Mouse (Mus musculus) cerebellum, postnatal 4 days (tissue): ENCODE measurements around the gene Hnf1a.

Experiments
- DNase-seq, 2 experiments: peaks; one replicate each; pipeline ENCODE4 v3.0.0; 2022; ENCODE audit warnings: low spot score in 2 of 2, mixed read lengths in 1 of 2

Hnf1a gene

DNA sequence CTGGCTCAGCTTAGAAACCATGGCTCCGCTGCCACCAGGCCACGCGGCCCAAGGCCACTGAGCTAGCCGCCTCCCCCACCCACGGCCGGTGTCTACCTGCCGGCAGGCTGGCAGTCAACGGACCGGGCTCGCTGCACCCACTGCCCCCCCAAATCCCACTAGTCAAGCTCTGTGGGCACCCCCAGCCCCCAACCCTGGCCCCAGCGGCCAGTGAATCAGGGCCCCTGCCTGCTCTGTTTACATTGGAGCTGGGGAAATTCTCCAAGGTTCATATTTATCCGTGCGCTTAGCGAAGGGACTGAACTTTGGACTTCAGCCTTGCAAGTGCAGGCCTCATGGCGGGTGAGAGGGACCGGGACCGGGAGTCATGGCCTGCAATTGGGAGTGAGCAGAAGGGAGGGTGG lies at the start of gene Hnf1a:
Hnf1a (minus strand) TSS at position 271 of the 404 bp plus-strand sequence.
- no peak for DNase-seq

DNA sequence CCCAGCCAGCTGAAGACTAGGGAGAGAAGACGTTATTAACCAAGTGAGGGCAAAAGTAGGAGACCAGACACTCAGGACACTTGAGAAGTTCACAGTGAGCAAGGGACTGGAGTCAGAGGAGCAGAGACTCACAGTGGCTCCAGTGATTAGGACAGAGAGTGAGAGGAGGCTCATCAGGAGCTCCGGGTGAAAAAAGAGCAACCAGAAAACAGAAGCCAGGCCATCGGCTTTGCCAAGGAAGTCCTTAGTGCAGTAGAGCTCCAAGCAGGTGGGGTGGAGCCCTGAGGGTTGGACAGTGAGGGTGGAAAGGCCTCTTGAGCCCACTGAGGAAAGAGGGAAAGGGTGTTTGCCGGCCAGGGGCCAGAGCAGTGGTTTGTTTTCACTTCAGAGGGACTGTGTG lies 47.9 kb upstream of the Hnf1a start:
- no peak for DNase-seq

DNA sequence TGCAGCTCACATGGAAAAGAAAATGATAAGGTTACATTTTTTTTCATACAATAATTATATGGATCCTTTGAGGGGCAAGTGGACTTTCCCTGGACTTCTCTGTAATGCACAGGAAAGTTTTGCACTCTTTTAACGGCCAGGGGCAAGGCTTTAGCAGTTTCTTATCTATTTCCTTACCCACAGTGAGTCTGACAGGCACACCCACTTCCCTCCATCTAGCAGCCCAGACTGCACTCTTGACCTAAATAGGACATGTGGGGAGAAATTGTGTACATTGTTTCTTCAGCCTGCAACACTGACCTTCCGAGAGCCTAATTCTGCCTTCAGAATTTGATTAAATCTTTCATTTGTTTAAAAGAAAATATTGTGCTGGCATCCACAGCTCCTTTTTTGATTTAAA lies 47.4 kb upstream of the Hnf1a start:
- no peak for DNase-seq

DNA sequence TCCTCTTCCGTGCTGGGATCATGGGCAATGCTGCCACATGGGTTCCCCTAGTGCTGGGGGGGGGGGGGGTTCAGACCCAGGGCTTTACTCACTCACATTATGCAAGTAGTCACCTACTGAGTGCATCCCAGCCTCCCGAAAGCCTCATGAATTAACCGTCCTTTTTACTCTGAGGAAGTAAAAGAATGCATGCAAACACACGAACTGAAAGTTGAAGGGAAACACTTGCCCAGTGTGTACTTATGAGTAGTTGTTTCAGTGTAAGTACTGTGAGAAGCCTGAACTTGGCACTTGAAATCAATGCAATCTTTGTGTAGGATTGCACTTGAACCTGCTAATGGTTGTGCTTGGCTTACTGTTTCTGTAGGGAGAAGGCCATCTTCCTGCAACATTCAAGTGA lies 44.2 kb upstream of the Hnf1a start:
- DNase-seq, result no peak

DNA sequence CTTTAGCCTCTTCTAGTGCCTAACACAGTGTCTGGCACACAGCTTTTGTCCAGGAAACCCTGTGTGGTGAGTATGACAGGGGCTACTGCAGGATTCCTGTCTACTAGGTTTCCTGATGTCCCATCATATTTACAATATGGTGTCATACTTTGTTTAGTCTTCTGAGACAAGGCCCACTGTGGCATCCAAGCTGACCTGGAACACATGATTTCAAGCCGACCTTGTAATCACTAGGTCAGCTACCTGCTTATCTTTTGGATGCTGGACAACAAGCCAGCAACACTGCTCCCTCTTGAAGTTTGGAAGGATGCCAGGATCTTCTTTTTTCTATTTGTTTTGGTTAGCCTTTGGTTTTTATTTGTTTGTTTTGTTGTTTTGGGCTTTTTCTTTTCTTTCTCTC lies 43.7 kb upstream of the Hnf1a start:
- DNase-seq, result no peak

DNA sequence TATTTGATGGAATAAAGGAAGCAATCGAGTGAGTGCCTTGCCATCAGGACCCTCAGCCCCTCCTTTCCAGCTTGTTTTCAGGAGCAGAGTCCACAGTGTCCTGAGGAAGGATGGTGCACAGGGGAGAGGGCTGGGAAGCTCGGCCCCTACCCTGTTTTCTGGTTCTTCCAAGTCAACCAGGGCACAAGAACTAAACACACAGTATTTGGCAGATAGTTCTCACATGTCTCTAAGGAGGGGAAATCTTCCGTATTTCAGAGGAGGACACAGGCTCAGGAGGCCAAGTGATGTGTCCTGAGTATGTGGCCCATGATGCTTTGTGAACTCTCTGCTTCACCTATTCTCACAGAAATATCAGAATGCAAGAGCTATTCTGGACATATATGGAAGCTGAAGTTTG lies 42.5 kb upstream of the Hnf1a start:
- DNase-seq, result no peak

DNA sequence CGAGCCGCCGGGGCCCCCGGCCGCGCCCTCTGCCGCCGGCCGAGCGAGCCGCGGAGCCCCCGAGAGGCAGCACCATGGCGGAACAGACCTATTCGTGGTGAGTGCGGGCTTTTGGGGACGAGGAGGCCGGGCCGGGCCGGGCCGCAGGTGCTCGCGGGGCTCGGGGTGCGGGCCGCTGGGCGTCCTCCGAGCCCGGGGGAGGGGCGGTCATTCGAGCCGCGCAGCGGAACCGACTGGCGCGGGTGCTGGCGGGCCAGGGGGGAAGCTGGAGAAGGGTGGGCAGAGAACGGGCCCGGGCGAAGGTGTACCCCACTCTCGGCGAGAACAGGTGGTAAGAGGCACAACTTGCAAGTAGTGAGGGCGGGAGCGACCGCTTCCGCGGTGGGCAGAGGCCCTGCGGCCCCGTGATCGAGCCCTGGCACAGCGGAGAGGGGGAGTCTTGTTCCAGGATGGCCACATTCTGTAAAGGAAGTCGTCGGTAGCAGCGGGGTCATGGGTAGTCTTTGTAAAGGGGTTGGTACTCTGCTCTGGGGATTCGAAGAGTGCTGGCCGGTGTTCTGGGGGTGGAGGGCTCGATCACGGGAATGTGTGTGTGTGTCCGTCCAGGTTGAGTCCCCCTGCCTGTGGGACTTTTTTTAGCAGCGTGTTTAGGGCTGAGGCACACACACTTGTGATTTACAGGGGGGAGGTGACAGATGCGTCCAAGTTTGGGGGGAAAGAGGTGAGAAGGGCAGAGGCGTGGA lies 40.8 kb upstream of the Hnf1a start:
- peak in 1 of 2 experiments; percentile 38 for DNase-seq

DNA sequence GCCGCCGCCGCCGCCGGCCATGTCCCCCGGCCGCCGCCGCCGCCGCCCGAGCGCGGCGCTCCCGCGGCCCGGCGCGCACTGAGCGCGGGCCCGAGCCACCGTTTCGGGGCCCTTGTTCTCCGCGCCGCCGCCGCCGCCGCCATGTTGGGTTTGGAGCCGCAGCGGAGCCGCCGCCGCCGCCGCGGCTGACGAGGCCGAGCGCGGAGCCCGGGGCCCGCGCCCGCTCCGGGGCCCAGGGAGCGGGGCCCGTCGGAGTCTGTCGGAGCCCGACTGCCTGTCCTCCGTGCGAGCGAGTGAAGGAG lies 40.3 kb upstream of the Hnf1a start:
- no peak for DNase-seq

DNA sequence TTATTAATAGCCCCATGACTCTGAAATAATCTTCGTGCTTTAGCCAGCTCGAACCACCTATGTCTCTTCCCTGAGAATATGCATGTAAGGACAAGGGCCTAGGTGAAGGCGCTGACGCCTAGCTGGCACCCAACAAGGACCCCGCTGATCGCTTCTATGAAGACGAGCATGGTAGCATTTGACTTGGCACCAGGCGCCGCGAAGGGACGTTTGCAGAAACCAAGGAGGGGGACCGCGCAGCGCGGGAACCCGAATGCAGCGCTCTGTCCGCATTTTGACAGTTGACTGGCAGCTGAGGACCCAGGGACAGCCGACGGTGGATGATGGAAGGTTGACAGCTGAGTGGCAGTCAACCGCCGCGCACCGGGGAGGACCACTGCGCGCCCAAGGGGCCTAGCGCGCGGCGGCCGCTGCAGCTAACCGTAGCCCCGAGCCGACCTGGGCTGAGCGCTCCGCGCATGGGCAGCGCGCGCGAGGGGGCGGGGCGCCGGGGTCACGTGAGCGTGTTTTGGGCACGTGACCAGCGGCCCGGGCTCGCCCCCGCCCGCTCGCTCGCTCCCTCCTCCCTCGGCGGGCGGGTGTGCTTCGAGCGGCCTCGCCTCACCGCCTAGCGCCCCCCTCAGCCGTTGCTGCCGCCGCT lies 39.8 kb upstream of the Hnf1a start, which contains the start of gene Sppl3:
Sppl3 (plus strand) TSS at position 561 of the 640 bp plus-strand sequence.
- DNase-seq, result peak; percentile 93 to 98

DNA sequence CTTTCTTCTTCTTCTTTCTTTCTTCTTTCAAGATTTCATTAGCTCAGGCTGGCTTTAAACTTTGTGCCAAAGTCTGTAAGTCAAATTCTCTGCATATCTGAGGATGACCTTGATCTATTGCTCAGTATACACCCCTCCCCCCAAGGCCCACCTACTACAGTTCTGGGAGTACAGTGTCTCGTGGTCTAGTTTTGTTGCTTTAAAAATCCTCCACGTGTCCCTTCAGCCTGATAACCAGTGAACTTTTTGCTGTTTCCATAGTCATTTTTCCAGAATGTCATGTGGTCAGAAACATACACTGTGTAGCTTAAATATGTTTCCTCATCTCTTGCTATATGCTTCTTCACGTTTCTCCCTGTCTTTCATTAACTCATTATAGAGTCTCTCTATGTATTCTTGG lies 39.1 kb upstream of the Hnf1a start:
- DNase-seq, result no peak

DNA sequence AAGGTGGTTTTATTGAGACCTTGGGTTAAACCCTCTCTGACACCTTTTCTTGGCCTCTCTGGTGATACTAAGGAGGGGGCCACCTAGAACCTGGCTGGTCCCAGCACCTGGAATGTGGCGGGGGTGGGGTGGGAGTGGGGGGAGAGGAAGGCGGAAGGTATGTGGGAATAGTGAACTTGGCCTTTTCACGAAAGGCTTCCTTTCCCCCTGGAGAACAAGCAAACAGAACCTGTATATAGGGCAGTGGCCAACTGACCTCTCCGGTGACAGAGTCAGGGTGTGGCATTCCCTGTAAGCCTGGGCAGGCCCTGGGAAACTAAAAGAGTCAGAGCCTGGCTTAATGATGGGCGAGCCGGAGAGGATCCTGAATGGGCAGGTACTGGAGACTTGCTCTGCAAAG lies 38.2 kb upstream of the Hnf1a start:
- no peak for DNase-seq

DNA sequence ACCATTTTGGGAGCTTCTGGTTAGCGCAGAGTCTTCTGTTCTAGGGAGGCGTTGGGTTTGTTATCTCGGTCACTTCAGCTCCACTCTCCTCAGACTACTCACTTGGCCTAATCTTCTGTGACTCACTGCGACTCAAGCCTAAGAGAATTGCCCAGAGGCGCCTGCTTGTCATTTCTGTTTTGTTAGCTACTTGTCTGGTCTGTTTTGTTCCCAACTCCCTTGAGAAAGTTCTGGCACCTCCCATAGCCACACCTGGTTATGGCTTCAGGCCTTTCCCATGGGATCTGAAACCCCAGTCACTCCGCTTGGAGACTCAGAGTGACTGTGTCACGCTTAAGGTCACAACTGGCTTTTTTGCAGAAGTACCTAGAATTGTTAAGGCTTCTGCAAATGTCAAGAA lies 37.4 kb upstream of the Hnf1a start:
- no peak for DNase-seq

DNA sequence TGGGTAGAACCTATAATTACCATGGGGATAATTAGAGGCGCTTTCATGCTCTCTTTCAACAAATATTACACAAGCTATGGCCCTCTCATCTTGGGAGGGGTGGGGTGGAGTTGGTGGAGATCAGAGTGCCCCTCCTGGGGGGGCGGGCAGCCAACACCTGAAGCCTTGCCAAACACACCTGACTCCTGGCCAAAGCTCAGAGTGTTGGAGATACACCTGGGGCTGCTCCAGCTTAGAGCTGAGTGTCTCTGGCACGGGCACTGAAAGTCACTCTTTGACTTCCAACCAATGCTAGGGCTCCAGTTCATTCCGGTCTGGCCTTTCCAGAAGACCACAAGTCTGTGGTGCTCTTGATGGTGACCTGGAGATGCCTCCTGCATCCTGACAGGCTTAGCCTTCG lies 36.9 kb upstream of the Hnf1a start:
- DNase-seq, result no peak

DNA sequence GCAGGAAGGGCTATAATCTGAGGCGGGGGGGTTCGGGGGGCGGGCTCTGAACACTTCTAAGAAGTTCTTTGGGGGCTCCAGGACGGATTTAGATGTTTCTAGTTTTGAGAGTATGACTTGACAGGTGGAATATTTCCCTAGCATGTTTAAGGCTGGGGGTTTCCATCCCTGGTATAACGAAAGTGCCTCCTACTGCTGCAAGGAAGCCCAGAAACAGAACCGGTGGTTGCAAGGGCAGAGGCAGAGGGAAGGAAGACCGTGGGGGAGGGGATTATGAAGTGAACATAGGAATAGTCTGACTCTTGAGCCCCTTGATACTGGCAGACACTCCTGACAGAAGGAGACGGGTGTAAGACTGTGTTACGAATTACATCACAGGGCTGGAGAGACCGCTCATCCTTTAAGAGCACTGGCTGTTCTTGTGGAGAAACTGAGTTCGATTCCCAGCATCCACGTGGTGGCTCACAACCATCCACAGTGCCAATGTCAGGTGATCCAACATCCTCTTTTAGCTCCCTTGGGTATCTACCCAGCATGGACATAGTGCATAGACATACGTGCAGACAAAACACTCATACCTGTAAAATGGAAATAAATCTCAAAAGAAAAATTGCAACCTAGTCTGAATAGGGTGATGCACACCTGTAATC lies 32.5 kb upstream of the Hnf1a start:
- no peak for DNase-seq

DNA sequence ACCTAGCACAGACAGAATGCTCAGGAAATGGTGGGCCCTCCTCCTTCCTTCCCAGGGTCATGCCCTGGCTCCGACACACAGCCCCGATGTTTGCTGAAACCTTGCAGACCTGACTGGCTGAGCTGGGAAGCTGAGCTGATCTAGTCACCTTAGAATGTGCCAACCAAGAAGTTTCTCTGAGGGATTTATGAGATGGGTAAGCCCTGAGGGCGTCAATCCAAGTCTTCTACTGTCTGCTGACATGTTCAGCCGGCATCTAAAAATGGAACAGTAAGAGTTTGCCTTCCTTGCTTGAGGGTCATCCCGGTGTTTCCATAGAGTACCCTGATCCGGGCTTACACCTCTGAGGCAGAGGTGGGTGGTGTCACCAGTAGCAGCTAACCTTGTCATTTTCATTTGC lies 31.9 kb upstream of the Hnf1a start:
- DNase-seq, result no peak

DNA sequence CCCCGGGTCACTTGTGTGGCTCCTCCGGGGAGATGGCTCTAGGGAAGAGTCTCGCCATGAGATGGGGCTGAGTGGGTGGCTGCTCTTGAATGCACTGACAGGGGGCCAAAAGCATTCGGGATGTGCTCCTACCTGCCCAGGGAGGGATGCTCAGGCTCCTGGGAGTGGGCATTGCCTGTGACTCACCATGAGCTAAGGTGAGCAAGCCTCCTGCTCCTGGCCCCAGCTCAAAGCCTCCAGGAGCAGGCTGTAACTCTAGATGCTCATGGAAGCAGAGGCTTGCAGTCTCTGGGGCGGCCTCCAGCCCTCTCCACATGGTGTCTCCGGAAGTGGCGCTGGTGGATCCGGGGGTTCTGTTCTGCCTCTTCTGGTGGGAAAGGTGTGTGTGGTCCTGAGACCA lies 30.6 kb upstream of the Hnf1a start:
- no peak for DNase-seq

DNA sequence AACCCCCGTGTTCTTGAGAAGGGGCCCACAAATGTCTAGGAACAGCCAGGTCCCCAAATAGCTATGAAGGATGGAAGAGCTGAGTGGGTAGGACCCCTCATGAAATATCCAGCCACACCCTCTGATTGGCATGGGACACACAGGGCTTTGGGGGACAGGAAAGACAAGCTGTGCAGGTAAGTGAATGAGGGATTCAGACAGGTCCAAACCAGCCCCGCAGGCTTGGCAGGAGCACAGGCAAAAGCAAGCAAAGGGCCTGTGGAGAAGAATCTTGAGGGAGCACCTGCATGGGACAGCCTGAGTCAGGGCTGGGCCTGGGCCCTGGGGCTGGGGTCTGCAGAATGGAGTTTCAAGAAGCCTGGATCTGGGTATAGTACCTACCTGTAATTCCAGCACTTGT lies 29.6 kb upstream of the Hnf1a start:
- no peak for DNase-seq

DNA sequence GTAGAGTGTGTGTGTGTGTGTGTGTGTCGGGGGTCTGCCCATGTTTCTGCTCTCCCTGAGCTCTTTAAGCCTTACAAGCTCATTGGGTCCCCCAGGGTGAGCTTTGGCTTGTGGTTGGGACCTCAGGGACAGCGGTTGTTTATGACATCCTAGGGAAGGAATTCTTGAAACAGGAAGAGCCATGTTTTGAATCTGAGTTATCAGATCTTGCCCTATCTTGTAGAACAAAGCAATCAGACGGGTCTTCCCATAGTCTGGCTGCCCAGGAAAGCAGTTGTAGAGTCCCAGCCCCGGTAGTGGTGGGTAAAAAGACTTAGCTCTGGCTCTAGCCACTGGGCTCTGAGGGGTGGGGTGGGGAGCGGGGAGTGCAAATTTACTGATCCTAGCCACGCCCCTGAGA lies 26.4 kb upstream of the Hnf1a start:
- DNase-seq, result no peak

DNA sequence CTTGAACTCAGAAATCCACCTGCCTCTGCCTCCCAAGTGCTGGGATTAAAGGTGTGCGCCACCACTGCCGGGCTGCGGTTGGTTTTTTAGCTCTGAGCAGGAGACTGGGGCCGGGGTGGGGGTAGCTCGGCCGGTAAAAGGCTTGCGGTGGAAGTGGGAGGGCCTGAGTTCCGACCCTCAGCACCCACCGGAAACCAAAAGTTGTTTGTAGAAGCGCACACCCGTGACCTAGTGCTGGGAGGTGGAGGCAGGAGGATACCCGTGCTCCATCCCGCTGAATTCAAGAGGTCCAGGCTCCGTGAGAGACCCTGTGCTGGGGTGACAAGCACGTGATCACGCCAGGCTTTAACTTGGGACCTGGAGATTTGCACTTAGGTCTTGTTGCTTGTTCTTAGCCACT lies 25.6 kb upstream of the Hnf1a start:
- DNase-seq, result no peak

DNA sequence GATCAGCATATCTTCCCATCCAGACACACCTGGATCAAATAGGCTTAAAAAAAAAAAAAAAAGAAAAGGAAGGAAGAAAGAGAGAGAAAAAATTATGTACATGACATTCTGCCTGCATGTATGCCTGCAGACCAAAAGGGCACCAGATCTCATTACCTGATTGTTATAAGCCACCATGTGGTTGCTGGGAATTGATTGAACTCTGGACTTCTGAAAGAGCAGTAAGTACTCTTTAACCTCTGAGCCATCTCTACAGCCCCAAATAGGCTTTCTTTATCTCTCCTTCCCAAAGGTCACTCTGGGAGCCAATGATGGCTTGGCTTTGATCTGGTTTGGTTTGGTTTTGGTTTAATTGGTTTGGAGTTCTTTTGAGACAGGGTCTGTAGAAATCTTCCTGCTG lies 14.2 kb upstream of the Hnf1a start:
- no peak for DNase-seq

DNA sequence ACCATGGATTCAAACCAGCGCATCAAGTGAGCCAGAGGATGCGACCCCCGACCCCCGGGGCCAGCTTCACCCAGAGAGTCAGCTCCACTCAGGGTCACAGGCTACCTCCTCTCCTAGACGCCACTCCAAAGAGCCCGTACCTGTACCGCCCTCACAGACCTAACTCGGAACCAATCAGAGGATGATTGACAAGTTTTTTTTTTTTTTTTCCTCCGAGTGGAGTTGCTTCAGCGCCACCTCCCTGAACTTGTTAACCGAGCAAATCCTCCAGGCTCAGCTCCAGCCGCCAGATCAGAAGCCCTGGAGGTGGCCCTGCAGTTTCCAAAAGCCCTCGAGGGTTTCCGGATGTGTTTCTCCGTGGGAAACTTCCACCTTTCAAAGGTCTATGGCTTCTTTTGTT lies 11.1 kb upstream of the Hnf1a start:
- DNase-seq, result no peak

DNA sequence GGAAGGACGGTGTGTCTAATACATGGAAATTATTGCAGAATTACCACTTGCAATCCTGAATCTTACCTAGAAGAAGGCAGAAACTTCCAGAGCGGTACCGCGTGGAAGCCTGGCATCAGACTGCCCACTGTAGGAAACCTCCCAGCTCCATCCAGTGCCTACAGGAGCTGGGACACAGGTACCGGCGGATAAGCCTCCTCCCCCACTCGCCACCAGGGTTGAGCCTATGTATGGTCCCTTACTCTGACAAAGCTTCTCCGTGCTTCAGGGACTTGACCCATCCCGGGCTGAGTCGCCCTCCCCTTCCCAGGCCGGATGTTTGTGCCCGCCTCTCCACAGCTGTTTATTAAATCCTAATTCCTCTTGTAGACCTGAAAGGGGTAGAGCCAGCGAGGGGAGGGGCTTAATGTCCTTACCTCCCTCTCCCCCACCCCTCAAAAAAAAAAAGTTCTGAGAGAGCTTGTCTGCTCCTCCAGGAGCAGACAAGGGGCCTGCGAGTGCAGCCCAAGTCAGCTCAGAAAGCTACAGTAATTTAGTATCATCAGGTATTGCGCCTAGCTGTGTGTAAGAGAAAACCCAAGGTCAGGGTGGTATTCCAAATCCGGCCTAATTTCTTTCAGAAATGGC lies 9.3 kb upstream of the Hnf1a start:
- no peak for DNase-seq
